Mouse (Mus musculus) stomach, embryonic 16.5 days (tissue): Measurements from ENCODE around the gene Mapk12. TPM values are rescaled to one million over a fixed set of nuclear protein-coding genes. Genes with fewer than 3 reads are reported as not detected.

ENCODE experiments used
- ATAC-seq: fragments of 200-750 bp; cut with Nextera tagmentation; 2 replicates; pipeline ENCODE4 v1.8.0; 2017; ENCODE audit warnings: moderate number of reproducible peaks, moderate TSS enrichment; ENCODE audit not compliant: insufficient read depth, low FRiP score
- H3K27ac ChIP-seq: fragments of 300-500 bp; sonication (generic); 2 replicates; pipeline ENCODE4 v1.5.1; 2014; ENCODE audit warnings: low read length
- H3K27me3 ChIP-seq: fragments of 300-500 bp; sonication (generic); 2 replicates; pipeline ENCODE4 v1.6.1; 2014; ENCODE audit warnings: low read length, control low read depth, mixed read lengths; ENCODE audit not compliant: control insufficient read depth, insufficient read depth
- H3K36me3 ChIP-seq: fragments of 300-500 bp; sonication (generic); 2 replicates; pipeline ENCODE4 v1.6.1; 2014; ENCODE audit warnings: low read length; ENCODE audit not compliant: control insufficient read depth, insufficient read depth
- H3K4me1 ChIP-seq: fragments of 300-500 bp; sonication (generic); 2 replicates; pipeline ENCODE4 v1.6.1; 2014; ENCODE audit warnings: low read length, control low read depth, mixed read lengths; ENCODE audit not compliant: control insufficient read depth, insufficient read depth
- H3K4me2 ChIP-seq: fragments of 300-500 bp; sonication (generic); 2 replicates; pipeline ENCODE4 v1.6.1; 2014; ENCODE audit warnings: low read depth, low read length, mixed read lengths
- H3K4me3 ChIP-seq: fragments of 300-500 bp; sonication (generic); replicated peaks from 2 replicates; pipeline ENCODE4 v1.5.1; 2014; ENCODE audit warnings: mild to moderate bottlenecking, low read length
- H3K9ac ChIP-seq: fragments of 300-500 bp; sonication (generic); 2 replicates; pipeline ENCODE4 v1.6.1; 2014; ENCODE audit warnings: low read length
- H3K9me3 ChIP-seq: fragments of 300-500 bp; sonication (generic); replicated peaks from 2 replicates; pipeline ENCODE4 v1.6.1; 2016; ENCODE audit warnings: low read length, control low read depth; ENCODE audit not compliant: control insufficient read depth
- WGBS: fragments of 180-500 bp; shearing (Covaris S2); extraction: QIAGEN DNeasy Blood & Tissue Kit; methylation state at CpG from one replicate; pipeline ENCODE4 v1.1.7; 2014; 5-methylcytosine and 5-hydroxymethylcytosine counted together
- polyA plus RNA-seq: library from polyadenylated mRNA; unstranded; fragments of >200 nt; fragmentation: Nextera tagmentation; extraction: Ambion mirVana; gene quantifications from 2 replicates; pipeline ENCODE4 v1.2.1, GENCODE M21; 2015

Gene Mapk12
- polyA plus RNA-seq, 1 experiment from 2014 or later, result 6.0 TPM

GRCm38 (mm10) chr15:89123595-89123994 lies 16.9 kb downstream of the Mapk12 start:
- Histone ChIP-seq H3K27ac (peak overlapping the region; percentile 69), H3K9me3 (no peaks in the 10 kb centered on the region), H3K4me1 (peaks cover 39% of the 10 kb centered on the region), H3K27me3 (no peaks in the 10 kb centered on the region), H3K4me2 (peak overlapping the region; percentile 90), H3K4me3 (peak overlapping the region; percentile 90), H3K9ac (peak overlapping the region; percentile 90), H3K36me3 (0 out of 2 replicates have a peak, but pooled peaks cover 7% of the 10 kb centered on the region)
- WGBS, result 28% methylated on average over 11 of the region's 11 CpGs
- no peak for ATAC-seq

DNA sequence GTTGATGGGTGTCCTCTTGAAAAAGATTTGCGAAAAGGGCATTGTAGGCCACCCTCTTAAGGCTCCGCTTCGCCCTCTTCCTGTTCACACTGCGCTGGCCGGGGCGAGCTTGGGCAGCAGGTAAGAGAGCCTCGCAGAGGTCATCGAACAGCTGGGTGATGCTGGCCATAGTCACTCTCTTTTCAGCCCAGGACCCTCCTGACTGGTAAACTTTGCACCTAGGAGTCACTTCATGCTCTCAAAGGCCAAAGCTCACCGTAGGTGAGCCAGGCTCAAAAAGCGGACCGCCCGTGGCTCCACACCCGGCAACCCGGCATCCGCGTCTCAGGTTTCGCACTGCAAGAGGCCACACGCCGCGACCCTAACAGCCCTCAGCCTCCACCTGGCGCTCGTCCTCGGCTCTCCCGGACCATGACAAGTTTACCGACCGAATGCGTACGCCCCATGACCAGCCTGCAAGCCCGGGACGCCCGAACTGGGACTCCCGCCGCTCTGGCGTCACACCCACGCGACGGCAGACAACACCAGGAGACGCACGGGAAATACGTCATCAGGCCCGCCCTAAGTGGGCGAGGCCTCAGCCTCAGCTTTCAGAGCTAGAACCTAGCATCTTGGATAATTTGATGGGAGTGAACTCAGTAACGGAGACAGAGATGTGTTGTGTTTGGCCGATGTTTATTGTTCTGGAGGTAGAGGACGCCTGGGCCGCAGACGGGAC lies 17.7 kb downstream of the Mapk12 start, which contains the start of gene Tubgcp6:
TSS of gene Tubgcp6 (minus strand) at position 464 of the 718 bp plus-strand sequence.
- H3K9me3 ChIP-seq, result no peaks in the 10 kb centered on the region
- 0 out of 2 replicates have a peak, but pooled peaks cover 7% of the 10 kb centered on the region for H3K36me3 ChIP-seq
- peak within 1 kb of the TSS; percentile 69 for H3K27ac ChIP-seq
- peak within 1 kb of the TSS; percentile 90 for H3K4me3 ChIP-seq
- no peaks in the 10 kb centered on the region for H3K27me3 ChIP-seq
- ATAC-seq, result peak; percentile 81
- peaks cover 35% of the 10 kb centered on the region for H3K4me1 ChIP-seq
- under 1% methylated on average over 47 of the region's 47 CpGs for WGBS
- peak within 1 kb of the TSS; percentile 90 for H3K4me2 ChIP-seq
- H3K9ac ChIP-seq, result peak within 1 kb of the TSS; percentile 90

- ATAC-seq, result no peak
- Histone ChIP-seq H3K9me3 (no peaks in the 10 kb centered on the region), H3K4me3 (no peak overlapping the region), H3K27ac (no peak overlapping the region), H3K27me3 (no peaks in the 10 kb centered on the region), H3K36me3 (peaks cover 23% of the 10 kb centered on the region; the same call in 1 of the 2 replicates), H3K4me2 (no peak overlapping the region), H3K4me1 (peaks cover 20% of the 10 kb centered on the region), H3K9ac (no peak overlapping the region)
Measured at GRCm38 (mm10) chr15:89118007-89118406, 22.5 kb downstream of the Mapk12 start.

DNA sequence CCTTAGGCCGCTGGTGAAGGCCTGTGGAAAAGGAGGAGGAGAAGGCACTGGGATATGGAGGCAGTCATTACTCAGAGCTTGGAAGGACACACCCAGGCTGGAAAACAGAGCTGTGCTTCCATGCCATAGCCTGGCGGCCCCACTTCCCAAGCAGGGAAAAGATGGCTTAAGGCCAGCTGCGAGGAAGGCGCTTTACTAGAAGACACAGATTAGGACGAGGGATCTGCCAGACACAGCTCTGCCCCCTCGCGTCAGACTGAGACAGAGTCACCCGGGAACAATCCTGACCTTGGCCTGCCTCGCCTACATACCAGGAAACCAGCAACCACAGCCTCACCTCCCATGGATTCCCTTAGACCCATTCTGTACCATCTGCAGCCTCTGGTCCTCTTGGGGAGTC lies 30.4 kb downstream of the Mapk12 start:
- 75% methylated on average over 9 of the region's 9 CpGs for WGBS

DNA sequence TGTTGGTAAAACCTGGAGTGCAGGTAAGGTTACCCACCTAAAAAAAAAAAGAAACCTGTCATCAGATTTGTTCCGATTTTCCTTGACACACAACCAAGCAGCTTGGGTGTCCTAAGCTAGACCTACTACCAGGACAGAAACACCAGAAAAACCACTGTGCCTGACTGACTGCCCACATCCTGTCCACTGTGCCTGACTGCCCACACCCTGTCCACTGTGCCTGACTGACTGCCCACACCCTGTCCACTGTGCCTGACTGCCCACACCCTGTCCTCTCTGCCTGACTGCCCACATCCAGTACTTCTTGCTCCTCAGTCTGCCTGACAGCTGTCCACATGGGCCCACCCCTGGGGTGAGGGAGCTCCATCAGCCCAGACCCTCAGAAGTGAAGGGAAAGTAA lies 33.5 kb downstream of the Mapk12 start:
- ATAC-seq, result no peak
- no peaks in the 10 kb centered on the region for H3K9me3 ChIP-seq
- H3K4me1 ChIP-seq, result no peaks in the 10 kb centered on the region
- no peak overlapping the region for H3K4me3 ChIP-seq
- no peaks in the 10 kb centered on the region for H3K27me3 ChIP-seq
- H3K9ac ChIP-seq, result no peak overlapping the region
- no peak overlapping the region for H3K27ac ChIP-seq
- 96% methylated on average over 1 of the region's 1 CpGs for WGBS
- H3K36me3 ChIP-seq, result peaks cover 5% of the 10 kb centered on the region; the same call in 1 of the 2 replicates
- H3K4me2 ChIP-seq, result no peak overlapping the region

More for the DNA sequence above, 30.4 kb downstream of the Mapk12 start:
- H3K27me3 ChIP-seq, result no peaks in the 10 kb centered on the region
- ATAC-seq, result no peak
- no peak overlapping the region for H3K9ac ChIP-seq
- H3K4me2 ChIP-seq, result no peak overlapping the region
- peaks cover 8% of the 10 kb centered on the region; the same call in 1 of the 2 replicates for H3K36me3 ChIP-seq
- no peaks in the 10 kb centered on the region for H3K4me1 ChIP-seq
- no peaks in the 10 kb centered on the region for H3K9me3 ChIP-seq
- H3K27ac ChIP-seq, result no peak overlapping the region
- H3K4me3 ChIP-seq, result no peak overlapping the region

- no peak overlapping the region for H3K9ac ChIP-seq
- peaks cover 12% of the 10 kb centered on the region; the same call in 1 of the 2 replicates for H3K36me3 ChIP-seq
- H3K4me1 ChIP-seq, result no peaks in the 10 kb centered on the region
- no peaks in the 10 kb centered on the region for H3K9me3 ChIP-seq
- no peak overlapping the region for H3K4me3 ChIP-seq
- whole genome bisulfite sequencing, result 87% methylated on average over 13 of the region's 13 CpGs
- no peak for ATAC-seq
- no peak overlapping the region for H3K27ac ChIP-seq
- H3K4me2 ChIP-seq, result no peak overlapping the region
- H3K27me3 ChIP-seq, result no peaks in the 10 kb centered on the region
Measured at GRCm38 (mm10) chr15:89106073-89106472, 34.4 kb downstream of the Mapk12 start.

DNA sequence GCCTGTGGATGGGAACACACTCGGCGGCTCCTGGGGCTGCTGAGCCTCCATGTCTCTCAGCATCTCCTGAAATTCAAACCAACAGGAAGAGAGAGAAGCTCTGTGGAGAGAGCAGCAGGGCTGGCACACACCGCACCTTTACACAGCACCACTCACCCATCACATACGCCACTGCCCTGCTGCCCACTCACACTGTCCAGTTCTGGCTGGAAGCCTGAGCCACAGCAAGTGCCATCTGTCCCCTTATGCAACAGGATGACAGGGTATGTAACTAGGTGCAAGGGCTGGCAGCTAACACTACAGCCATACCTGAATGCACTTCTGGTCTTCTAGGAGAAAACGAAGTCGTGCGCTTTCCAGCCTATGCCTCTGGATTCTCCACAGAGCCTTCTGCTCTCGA lies 36.1 kb downstream of the Mapk12 start:
- no peak overlapping the region for H3K27ac ChIP-seq
- ATAC-seq, result no peak
- WGBS, result 92% methylated on average over 8 of the region's 8 CpGs

DNA sequence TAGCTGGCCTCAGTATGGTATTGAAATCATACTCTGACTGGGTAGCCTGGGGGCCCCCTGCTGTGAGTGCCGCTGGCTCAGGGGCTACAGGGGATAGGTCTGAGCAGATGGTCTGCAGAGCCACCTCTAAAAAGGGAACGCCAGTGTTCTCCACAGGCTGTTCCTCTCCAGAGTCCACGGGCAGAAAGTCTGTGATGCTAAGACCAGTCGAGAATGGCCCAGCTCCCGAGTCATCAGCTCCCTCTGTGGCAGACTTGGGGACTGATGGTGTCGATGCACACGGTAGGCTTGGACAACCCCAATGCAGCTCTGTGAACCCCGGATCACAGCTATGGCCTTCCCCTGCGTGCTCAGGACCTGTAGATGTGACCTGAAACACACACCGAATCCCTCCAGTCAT lies 36.6 kb downstream of the Mapk12 start:
- no peaks in the 10 kb centered on the region for H3K9me3 ChIP-seq
- no peaks in the 10 kb centered on the region for H3K27me3 ChIP-seq
- H3K9ac ChIP-seq, result no peak overlapping the region
- peaks cover 21% of the 10 kb centered on the region for H3K36me3 ChIP-seq
- H3K27ac ChIP-seq, result no peak overlapping the region
- H3K4me2 ChIP-seq, result no peak overlapping the region
- WGBS, result 86% methylated on average over 10 of the region's 10 CpGs
- H3K4me1 ChIP-seq, result no peaks in the 10 kb centered on the region
- ATAC-seq, result no peak
- no peak overlapping the region for H3K4me3 ChIP-seq

More for the DNA sequence above, 36.1 kb downstream of the Mapk12 start:
- Histone ChIP-seq H3K9ac (no peak overlapping the region), H3K36me3 (peaks cover 18% of the 10 kb centered on the region), H3K4me1 (no peaks in the 10 kb centered on the region), H3K4me2 (no peak overlapping the region), H3K27me3 (no peaks in the 10 kb centered on the region), H3K4me3 (no peak overlapping the region), H3K9me3 (no peaks in the 10 kb centered on the region)

DNA sequence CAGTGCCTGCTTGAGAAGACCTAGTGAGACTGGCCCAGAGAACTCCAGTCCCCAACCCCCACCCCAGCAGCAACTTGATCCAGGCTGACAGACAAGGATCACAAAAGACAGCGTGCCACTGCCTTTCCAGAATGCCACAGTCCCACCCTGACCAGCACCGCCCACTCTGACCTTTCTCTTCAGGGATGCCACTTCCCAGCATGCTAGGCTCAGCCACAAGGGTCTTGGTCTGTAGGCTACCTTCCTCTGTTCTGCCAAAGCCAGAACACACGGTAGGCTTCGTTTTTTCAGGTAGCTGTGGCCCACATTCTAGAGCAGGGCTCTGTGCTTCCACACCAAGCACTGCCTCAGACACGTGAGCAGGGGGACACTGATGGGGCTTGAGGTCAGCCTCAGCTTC lies 37.9 kb downstream of the Mapk12 start:
- H3K36me3 ChIP-seq, result peaks cover 21% of the 10 kb centered on the region
- no peak overlapping the region for H3K27ac ChIP-seq
- no peaks in the 10 kb centered on the region for H3K9me3 ChIP-seq
- 78% methylated on average over 5 of the region's 5 CpGs for WGBS
- no peak overlapping the region for H3K4me2 ChIP-seq
- H3K27me3 ChIP-seq, result no peaks in the 10 kb centered on the region
- no peak for ATAC-seq
- no peaks in the 10 kb centered on the region for H3K4me1 ChIP-seq
- H3K4me3 ChIP-seq, result no peak overlapping the region
- H3K9ac ChIP-seq, result no peak overlapping the region
